Mouse (Mus musculus): Measurements from ENCODE around the gene Mgst3. TPM values are rescaled to one million over a fixed set of nuclear protein-coding genes. Genes with fewer than 3 reads are reported as not detected.

The Mgst3 gene
- total and polyA plus RNA-seq, 3 experiments, result 1.4 TPM; not detected in 2

DNA sequence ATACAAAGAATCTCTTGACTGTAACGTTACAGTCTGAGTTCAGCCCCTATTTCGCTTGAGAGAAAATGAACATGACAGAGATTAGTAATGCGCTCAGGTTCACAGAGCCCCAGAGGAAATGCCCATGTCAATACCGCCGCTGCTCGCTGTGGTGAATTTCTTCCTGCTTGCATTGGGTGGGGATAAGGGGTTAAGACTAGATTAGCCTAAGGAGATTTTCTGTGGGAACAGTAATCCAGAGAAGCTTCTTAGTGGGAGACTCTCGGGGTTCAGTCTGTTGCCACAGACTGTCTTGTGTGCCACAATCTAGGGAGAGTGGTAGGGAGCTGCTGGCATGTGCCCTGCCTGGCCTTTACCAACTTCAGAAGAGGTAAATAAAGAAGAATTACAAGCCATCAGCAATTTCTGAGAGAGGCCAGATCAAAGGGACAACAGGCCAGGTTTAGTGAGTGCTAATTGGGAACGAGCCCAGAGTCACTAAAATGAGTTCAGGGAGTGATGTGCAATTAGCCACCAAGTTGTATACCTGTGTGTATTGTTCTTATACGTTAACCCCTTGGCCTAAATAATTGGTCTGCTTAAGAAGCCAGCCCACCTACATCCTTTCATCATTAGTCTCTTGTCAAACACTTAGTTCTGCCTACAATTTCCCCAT, 44.7 kb upstream of the Mgst3 start:
- DNase-seq (ENCODE audit: extremely low read depth), result no peak
- H3K9ac ChIP-seq (ENCODE audit: insufficient read depth, low read depth), result no peak overlapping the region
- H3K27ac ChIP-seq (ENCODE audit: insufficient read depth, low read depth), result no peak overlapping the region
- H3K4me1 ChIP-seq (ENCODE audit: control insufficient read depth in 1 of 2, insufficient read depth in 2 of 2), result no peaks in the 10 kb centered on the region
- H3K27me3 ChIP-seq (replicated peaks), result peaks cover 83% of the 10 kb centered on the region
- TF ChIP-seq RCOR1 (conservative IDR thresholded peaks at IDR 0.05; ENCODE audit: low read depth, low read length), result no peak
- TF ChIP-seq TBP (conservative IDR thresholded peaks at IDR 0.05; ENCODE audit: low read depth, low read length), result no peak
- no peak for TF ChIP-seq ZC3H11A (IDR thresholded peaks at IDR 0.05; ENCODE audit: low read depth, low read length)
- no peak for TF ChIP-seq UBTF (IDR thresholded peaks at IDR 0.05; ENCODE audit: low read depth, low read length)
- TF ChIP-seq NELFE (IDR thresholded peaks at IDR 0.05; ENCODE audit: low read depth, low read length), result no peak
- no peak for TF ChIP-seq ELF1 (IDR thresholded peaks at IDR 0.05; ENCODE audit: low read depth, low read length)
- TF ChIP-seq MAFK (IDR thresholded peaks at IDR 0.05; ENCODE audit: insufficient replicate concordance, low read length), result no peak
- no peak for TF ChIP-seq SMC3 (IDR thresholded peaks at IDR 0.05; ENCODE audit: low read depth, low read length)
- TF ChIP-seq ZNF384 (IDR thresholded peaks at IDR 0.05; ENCODE audit: low read depth, low read length), result no peak
- TF ChIP-seq CTCF (conservative IDR thresholded peaks at IDR 0.05 in 1 of 2, IDR thresholded peaks at IDR 0.05 in 1 of 2; ENCODE audit: low read depth in 2 of 2, low read length in 2 of 2), result no peak
- TF ChIP-seq POLR2A (IDR thresholded peaks at IDR 0.05; ENCODE audit: low read depth, low read length), result no peak
- TF ChIP-seq JUND (conservative IDR thresholded peaks at IDR 0.05; ENCODE audit: low read depth, low read length), result no peak
- no peaks in the 10 kb centered on the region for H3K79me2 ChIP-seq (replicated peaks; ENCODE audit: control insufficient read depth, extremely low read depth, insufficient read depth, poor library complexity, severe bottlenecking)
- H3K36me3 ChIP-seq (replicated peaks in 1 of 2; ENCODE audit: control insufficient read depth in 1 of 2, insufficient read depth in 1 of 2, low read length in 1 of 2), result no peaks in the 10 kb centered on the region
- no peaks in the 10 kb centered on the region for H3K9me3 ChIP-seq (replicated peaks; ENCODE audit: low read length)
- in situ Hi-C loops (cut with MboI; ENCODE audit: low pct_ligation_motif_present, low pct_unique_long_range_greater_than_20kb, low sequenced_read_pairs) (no loop called here), dilution Hi-C loops (cut with MboI; ENCODE audit: extremely low pct_ligation_motif_present, extremely low pct_unique_long_range_greater_than_20kb, low sequenced_read_pairs) (no loop called here)
- H3K4me2 ChIP-seq (ENCODE audit: insufficient read depth, low read depth, poor library complexity, severe bottlenecking), result no peak overlapping the region
- no peak overlapping the region for H3K4me3 ChIP-seq (replicated peaks in 1 of 3; ENCODE audit: low read depth in 2 of 3, low read length in 2 of 3, poor library complexity in 1 of 3)

GRCm38 (mm10) chr1:167437091-167437490, 43.5 kb upstream of the Mgst3 start:
- in situ Hi-C loops (cut with MboI; ENCODE audit: low pct_ligation_motif_present, low pct_unique_long_range_greater_than_20kb, low sequenced_read_pairs), result no loop called here
- dilution Hi-C loops (cut with MboI; ENCODE audit: extremely low pct_ligation_motif_present, extremely low pct_unique_long_range_greater_than_20kb, low sequenced_read_pairs), result no loop called here

More at GRCm38 (mm10) chr1:167437091-167437490, 43.5 kb upstream of the Mgst3 start:
- Histone ChIP-seq H3K4me3 (replicated peaks in 1 of 3; ENCODE audit: low read depth in 2 of 3, low read length in 2 of 3, poor library complexity in 1 of 3) (no peak overlapping the region), H3K9me3 (replicated peaks; ENCODE audit: low read length) (no peaks in the 10 kb centered on the region), H3K4me1 (ENCODE audit: control insufficient read depth in 1 of 2, insufficient read depth in 2 of 2) (no peaks in the 10 kb centered on the region), H3K9ac (ENCODE audit: insufficient read depth, low read depth) (no peak overlapping the region), H3K4me2 (ENCODE audit: insufficient read depth, low read depth, poor library complexity, severe bottlenecking) (no peak overlapping the region), H3K36me3 (replicated peaks in 1 of 2; ENCODE audit: control insufficient read depth in 1 of 2, insufficient read depth in 1 of 2, low read length in 1 of 2) (no peaks in the 10 kb centered on the region), H3K27me3 (replicated peaks) (peaks cover 83% of the 10 kb centered on the region), H3K79me2 (replicated peaks; ENCODE audit: control insufficient read depth, extremely low read depth, insufficient read depth, poor library complexity, severe bottlenecking) (no peaks in the 10 kb centered on the region), H3K27ac (ENCODE audit: insufficient read depth, low read depth) (no peak overlapping the region)
- no peak for DNase-seq (ENCODE audit: extremely low read depth)
- TF ChIP-seq BHLHE40 (IDR thresholded peaks at IDR 0.05; ENCODE audit: low read depth, low read length) (no peak), KAT2A (IDR thresholded peaks at IDR 0.05; ENCODE audit: insufficient replicate concordance, low read length) (no peak), UBTF (IDR thresholded peaks at IDR 0.05; ENCODE audit: low read depth, low read length) (no peak), TBP (conservative IDR thresholded peaks at IDR 0.05; ENCODE audit: low read depth, low read length) (no peak), CHD2 (IDR thresholded peaks at IDR 0.05; ENCODE audit: low read length) (no peak), MEF2A (IDR thresholded peaks at IDR 0.05; ENCODE audit: borderline replicate concordance, low read depth, low read length) (no peak), ZNF384 (IDR thresholded peaks at IDR 0.05; ENCODE audit: low read depth, low read length) (no peak), GABPA (IDR thresholded peaks at IDR 0.05; ENCODE audit: insufficient replicate concordance, low read depth, low read length) (no peak), CTCF (conservative IDR thresholded peaks at IDR 0.05 in 1 of 2, IDR thresholded peaks at IDR 0.05 in 1 of 2; ENCODE audit: low read depth in 2 of 2, low read length in 2 of 2) (no peak), POLR2A (IDR thresholded peaks at IDR 0.05; ENCODE audit: low read depth, low read length) (no peak), IRF4 (IDR thresholded peaks at IDR 0.05; ENCODE audit: low read depth, low read length) (no peak), CHD1 (IDR thresholded peaks at IDR 0.05; ENCODE audit: low read depth, low read length) (no peak), MAX (IDR thresholded peaks at IDR 0.05; ENCODE audit: low read length) (no peak), ZKSCAN1 (IDR thresholded peaks at IDR 0.05; ENCODE audit: borderline replicate concordance, low read depth, low read length) (no peak), ZC3H11A (IDR thresholded peaks at IDR 0.05; ENCODE audit: low read depth, low read length) (no peak)

Data from CH12.LX (cell line).